Mouse (Mus musculus) kidney, postnatal 0 days (tissue): ENCODE results near the gene Wasf1. TPM values are rescaled to one million over a fixed set of nuclear protein-coding genes. Genes with fewer than 3 reads are reported as not detected.
A peak's percentile ranks its signal among the peaks of the same experiment; 100 is the strongest.

Experiments
- ATAC-seq: fragments of 200-750 bp; cut with Nextera tagmentation; replicated peaks from 2 replicates; pipeline ENCODE4 v1.8.0; 2017; ENCODE audit warnings: low read depth, moderate number of reproducible peaks, moderate TSS enrichment, moderate library complexity; ENCODE audit not compliant: low FRiP score
- DNase-seq: peaks from one replicate; pipeline ENCODE4 v3.0.0-alpha.2; 2016; ENCODE audit warnings: low spot score
- H3K27ac ChIP-seq: fragments of 300-500 bp; sonication (generic); 2 replicates; pipeline ENCODE4 v1.5.1; 2014; ENCODE audit warnings: mild to moderate bottlenecking
- H3K27me3 ChIP-seq: fragments of 300-500 bp; sonication (generic); 2 replicates; pipeline ENCODE4 v1.6.1; 2014; ENCODE audit warnings: low read length, mixed read lengths; ENCODE audit not compliant: insufficient read depth
- H3K36me3 ChIP-seq: fragments of 300-500 bp; sonication (generic); 2 replicates; pipeline ENCODE4 v1.6.1; 2014; ENCODE audit warnings: low read length, mixed read lengths; ENCODE audit not compliant: insufficient read depth
- H3K4me1 ChIP-seq: fragments of 300-500 bp; sonication (generic); replicated peaks from 2 replicates; pipeline ENCODE4 v1.6.1; 2014; ENCODE audit warnings: antibody characterized with exemption, low read length, mixed read lengths; ENCODE audit not compliant: insufficient read depth
- H3K4me2 ChIP-seq: fragments of 300-500 bp; sonication (generic); 2 replicates; pipeline ENCODE4 v1.6.1; 2014; ENCODE audit warnings: mild to moderate bottlenecking, low read length, moderate library complexity, mixed read lengths
- H3K4me3 ChIP-seq: fragments of 300-500 bp; sonication (generic); replicated peaks from 2 replicates; pipeline ENCODE4 v1.5.1; 2014; ENCODE audit warnings: low read depth, low read length
- H3K9ac ChIP-seq: fragments of 300-500 bp; sonication (generic); 2 replicates; pipeline ENCODE4 v1.6.1; 2014; ENCODE audit warnings: low read depth, low read length
- H3K9me3 ChIP-seq: fragments of 300-500 bp; sonication (generic); replicated peaks from 2 replicates; pipeline ENCODE4 v1.6.1; 2016; ENCODE audit warnings: low read length, inconsistent platforms, mixed read lengths
- CTCF ChIP-seq: IDR thresholded peaks from 2 replicates; pipeline ENCODE4 v1.5.1; 2016; ENCODE audit warnings: antibody characterized with exemption, low read depth, mild to moderate bottlenecking, moderate library complexity
- WGBS: fragments of 180-500 bp; shearing (Covaris S2); extraction: QIAGEN DNeasy Blood & Tissue Kit; methylation state at CpG from one replicate; pipeline ENCODE4 v1.1.7; 2014; 5-methylcytosine and 5-hydroxymethylcytosine counted together
- polyA plus RNA-seq: library from polyadenylated mRNA; unstranded; fragments of >200 nt; fragmentation: Nextera tagmentation; extraction: Ambion mirVana; gene quantifications from 2 replicates; pipeline ENCODE4 v1.2.1, GENCODE M21; 2015

Gene Wasf1
- polyA plus RNA-seq = 13.2 TPM in 2 replicates

DNA sequence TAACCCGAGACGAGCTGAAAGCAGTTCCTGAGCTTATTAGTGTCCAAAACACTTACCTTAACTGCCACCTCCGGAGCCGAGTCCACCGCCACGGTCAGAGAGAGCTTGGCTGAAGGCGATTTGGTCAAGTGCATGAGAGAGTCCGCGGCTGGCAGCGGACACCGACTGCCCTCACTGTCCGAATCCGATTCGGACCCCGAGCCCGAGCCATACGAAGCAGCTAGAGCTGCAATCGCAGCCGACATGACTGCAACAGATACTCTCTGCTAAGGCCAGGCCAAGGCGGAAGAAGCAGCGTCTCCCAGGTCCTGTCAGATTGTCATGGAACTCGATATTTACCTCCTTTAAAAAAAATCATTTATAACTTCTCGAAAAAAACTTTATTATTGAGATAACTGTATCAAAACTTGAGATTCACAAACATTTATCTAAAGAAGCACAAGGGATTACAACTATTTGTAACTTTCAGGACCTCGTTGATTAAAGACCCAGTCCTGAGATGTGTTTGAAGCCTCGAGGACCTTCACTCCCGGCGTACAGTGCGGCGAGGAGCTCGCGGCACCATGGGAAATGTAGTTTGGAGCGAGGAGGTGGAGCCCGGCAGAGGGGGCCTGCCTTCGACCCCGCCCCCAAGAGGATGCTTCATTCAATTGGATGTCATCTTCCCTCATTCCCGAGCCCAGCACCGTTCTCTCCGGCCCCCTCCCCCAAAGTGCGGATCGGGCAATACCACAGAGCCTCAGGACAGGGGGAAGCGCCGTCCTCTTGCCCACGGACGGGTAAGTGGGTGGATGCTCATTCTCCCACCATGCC is at the start of gene Wasf1, which contains the start of gene Cdc40:
Gene Wasf1 (plus strand): TSS at position 645 of the 813 bp plus-strand sequence.
Gene Cdc40 (minus strand): TSS at position 481 of the 813 bp plus-strand sequence.
- WGBS = under 1% methylated on average over 44 of the region's 44 CpGs
- peak within 1 kb of the TSS; percentile 67 for H3K4me3 ChIP-seq
- ATAC-seq (peak; percentile 97), DNase-seq (peak; percentile 100)
- peak within 1 kb of the TSS; percentile 79 for H3K9ac ChIP-seq
- H3K27me3 ChIP-seq = no peaks in the 10 kb centered on the region
- H3K9me3 ChIP-seq = no peaks in the 10 kb centered on the region
- H3K4me2 ChIP-seq = peak within 1 kb of the TSS; percentile 80
- peak within 1 kb of the TSS; percentile 76 for H3K27ac ChIP-seq
- H3K4me1 ChIP-seq = peaks cover 7% of the 10 kb centered on the region; the same call in 1 of the 2 replicates
- TF ChIP-seq CTCF = peak; percentile 41; the same call in 1 of the 2 replicates
- H3K36me3 ChIP-seq = no peaks in the 10 kb centered on the region

DNA sequence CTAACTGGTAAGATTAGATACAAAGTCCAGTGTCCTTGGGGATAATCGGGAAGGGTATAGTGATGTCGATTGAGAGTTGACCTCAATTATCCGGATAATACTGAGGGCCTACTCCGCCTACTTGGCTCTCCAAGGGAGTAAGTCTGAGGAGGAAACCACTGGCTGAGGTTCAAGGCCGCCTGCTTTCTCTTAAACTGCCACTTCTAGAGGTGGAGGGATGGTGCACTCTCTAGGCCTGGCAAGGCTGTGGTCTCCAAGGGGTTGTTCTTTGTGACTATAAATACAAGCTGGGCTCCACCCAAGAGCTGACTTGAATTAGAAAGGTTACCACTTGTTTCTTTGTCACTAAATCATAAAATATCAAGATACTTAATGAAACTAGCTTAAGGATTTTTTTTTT is 43.2 kb upstream of the Wasf1 start:
- 88% methylated on average over 5 of the region's 5 CpGs for WGBS
- ATAC-seq (no peak), DNase-seq (no peak)
- Histone ChIP-seq H3K4me1 (no peaks in the 10 kb centered on the region), H3K27me3 (no peaks in the 10 kb centered on the region), H3K27ac (no peak overlapping the region), H3K4me2 (no peak overlapping the region), H3K9me3 (no peaks in the 10 kb centered on the region), H3K4me3 (no peak overlapping the region), H3K36me3 (peaks cover 37% of the 10 kb centered on the region), H3K9ac (no peak overlapping the region)
- no peak for TF ChIP-seq CTCF

DNA sequence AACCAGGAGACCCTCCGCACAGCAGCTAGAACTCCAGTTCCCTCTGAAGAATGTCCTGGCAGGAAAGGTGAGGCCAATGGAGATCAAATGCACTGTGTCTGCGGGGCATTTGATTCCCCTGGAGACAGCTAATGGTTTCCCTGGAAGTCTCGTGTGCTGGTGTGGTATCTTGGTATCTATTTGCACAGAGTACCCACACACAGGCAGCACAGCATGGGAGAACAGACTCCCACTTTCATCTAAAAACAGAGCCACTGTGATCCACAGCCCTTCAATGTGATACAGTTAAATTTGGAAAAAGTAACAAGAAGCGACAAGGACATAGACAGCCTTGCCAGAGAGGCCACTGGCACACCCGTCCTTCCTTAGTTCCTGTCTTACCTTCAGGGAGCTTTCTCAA is 39.4 kb upstream of the Wasf1 start:
- Histone ChIP-seq H3K36me3 (peaks cover 36% of the 10 kb centered on the region; the same call in 1 of the 2 replicates), H3K9ac (no peak overlapping the region), H3K4me2 (no peak overlapping the region), H3K4me1 (no peaks in the 10 kb centered on the region), H3K9me3 (no peaks in the 10 kb centered on the region), H3K4me3 (no peak overlapping the region), H3K27ac (no peak overlapping the region), H3K27me3 (no peaks in the 10 kb centered on the region)
- DNase-seq = no peak
- no peak for TF ChIP-seq CTCF
- no peak for ATAC-seq
- WGBS = 84% methylated on average over 5 of the region's 5 CpGs

DNA sequence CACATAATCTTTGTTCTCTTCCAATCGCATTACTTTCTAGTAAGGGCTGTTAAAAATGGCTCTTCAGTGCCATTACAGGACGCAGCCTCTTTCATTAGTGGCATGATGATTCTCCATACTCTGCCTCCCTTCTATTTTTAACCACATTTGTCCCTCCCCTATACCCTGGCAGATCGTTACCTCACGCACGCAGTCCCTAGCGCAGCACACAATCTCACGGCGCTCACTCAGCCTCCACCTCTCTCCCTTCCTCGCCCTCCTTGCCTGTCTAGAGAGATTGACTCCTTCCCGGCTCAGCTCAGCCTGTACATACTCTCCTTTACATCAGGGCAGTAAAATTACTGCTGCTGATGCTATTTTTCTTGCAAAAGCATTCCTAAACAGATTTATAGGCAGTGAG is 38.7 kb upstream of the Wasf1 start:
- no peaks in the 10 kb centered on the region for H3K27me3 ChIP-seq
- TF ChIP-seq CTCF = no peak
- H3K9me3 ChIP-seq = no peaks in the 10 kb centered on the region
- 62% methylated on average over 10 of the region's 10 CpGs for WGBS
- no peak overlapping the region for H3K4me2 ChIP-seq
- H3K4me3 ChIP-seq = no peak overlapping the region
- no peak for ATAC-seq
- peaks cover 39% of the 10 kb centered on the region; the same call in 1 of the 2 replicates for H3K36me3 ChIP-seq
- no peak overlapping the region for H3K9ac ChIP-seq
- DNase-seq = peak; percentile 54
- H3K4me1 ChIP-seq = no peaks in the 10 kb centered on the region
- H3K27ac ChIP-seq = no peak overlapping the region

DNA sequence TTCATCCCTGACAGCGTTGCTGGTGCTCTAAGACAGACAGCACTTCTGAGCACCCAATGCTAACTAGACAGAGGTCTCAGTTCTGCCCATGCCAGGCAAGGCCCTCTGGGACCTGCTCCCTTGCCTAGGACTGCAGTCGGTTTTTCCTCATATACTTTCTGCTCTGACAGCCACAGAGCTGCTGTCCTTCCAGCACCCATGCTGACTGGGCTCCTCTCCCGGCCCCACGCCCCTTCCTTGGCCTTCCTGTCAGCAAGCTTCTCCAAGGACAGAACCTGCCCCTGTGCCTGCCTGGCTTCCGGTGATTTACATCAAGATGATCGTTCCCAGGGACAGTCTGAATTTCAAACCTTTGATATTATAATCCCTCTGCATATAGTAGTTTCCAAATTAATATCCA is 37.6 kb upstream of the Wasf1 start:
- Histone ChIP-seq H3K36me3 (peaks cover 34% of the 10 kb centered on the region; the same call in 1 of the 2 replicates), H3K4me1 (no peaks in the 10 kb centered on the region), H3K9me3 (no peaks in the 10 kb centered on the region), H3K27ac (no peak overlapping the region), H3K4me3 (no peak overlapping the region), H3K4me2 (no peak overlapping the region), H3K9ac (no peak overlapping the region), H3K27me3 (no peaks in the 10 kb centered on the region)
- DNase-seq (no peak), ATAC-seq (no peak)
- no peak for TF ChIP-seq CTCF
- WGBS = 71% methylated on average over 6 of the region's 6 CpGs

DNA sequence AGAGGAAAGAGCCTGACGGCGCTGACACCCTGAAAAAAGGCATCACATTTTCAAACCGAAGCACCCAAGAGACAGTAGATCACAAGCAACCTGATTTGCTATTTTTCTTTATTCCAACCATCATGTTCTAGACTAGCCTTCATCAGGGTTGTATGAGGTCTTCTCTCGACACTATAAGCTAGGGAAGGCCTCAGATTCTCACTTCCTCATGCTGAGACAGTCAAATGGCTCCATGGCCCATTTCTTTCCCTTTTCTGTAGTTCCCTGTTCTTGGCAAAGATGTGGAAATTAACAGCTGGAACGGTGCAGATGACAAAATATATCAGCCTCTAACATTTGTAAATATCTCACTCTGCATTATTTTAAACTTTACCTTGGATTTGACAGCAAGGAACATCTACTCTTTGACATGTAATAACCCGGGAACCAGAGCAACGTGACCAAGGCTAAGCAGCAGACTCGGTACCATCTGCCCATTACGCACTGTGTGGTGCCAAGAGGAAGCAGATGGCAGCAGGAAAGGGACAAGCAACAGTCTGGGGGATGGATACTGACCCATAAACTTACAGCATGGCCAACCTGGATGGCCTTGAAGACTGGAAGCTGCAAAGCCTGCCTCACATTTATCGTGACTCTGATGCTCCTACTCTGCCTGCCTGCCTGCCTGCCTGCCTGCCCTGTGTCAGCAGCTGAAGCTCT is 36.0 kb upstream of the Wasf1 start:
- Histone ChIP-seq H3K4me2 (no peak overlapping the region), H3K4me1 (no peaks in the 10 kb centered on the region), H3K27me3 (no peaks in the 10 kb centered on the region), H3K27ac (no peak overlapping the region), H3K9me3 (no peaks in the 10 kb centered on the region), H3K4me3 (no peak overlapping the region), H3K36me3 (peaks cover 21% of the 10 kb centered on the region; the same call in 1 of the 2 replicates), H3K9ac (no peak overlapping the region)
- no peak for TF ChIP-seq CTCF
- WGBS = 85% methylated on average over 10 of the region's 10 CpGs
- ATAC-seq (no peak), DNase-seq (no peak)
